Mouse (Mus musculus): Measurements from ENCODE around the gene Vps13a. TPM values are rescaled to one million over a fixed set of nuclear protein-coding genes. Genes with fewer than 3 reads are reported as not detected.
"Not testable (repeated sequence)": the region's sequence is repeated elsewhere in the genome, so short reads cannot be mapped to it uniquely, and the experiment has no call there.

Vps13a gene
- polyA plus RNA-seq (2016; fragmentation: Nextera tagmentation; extraction: Ambion mirVana): 7.6 and 7.8 TPM in 2 replicates

DNA sequence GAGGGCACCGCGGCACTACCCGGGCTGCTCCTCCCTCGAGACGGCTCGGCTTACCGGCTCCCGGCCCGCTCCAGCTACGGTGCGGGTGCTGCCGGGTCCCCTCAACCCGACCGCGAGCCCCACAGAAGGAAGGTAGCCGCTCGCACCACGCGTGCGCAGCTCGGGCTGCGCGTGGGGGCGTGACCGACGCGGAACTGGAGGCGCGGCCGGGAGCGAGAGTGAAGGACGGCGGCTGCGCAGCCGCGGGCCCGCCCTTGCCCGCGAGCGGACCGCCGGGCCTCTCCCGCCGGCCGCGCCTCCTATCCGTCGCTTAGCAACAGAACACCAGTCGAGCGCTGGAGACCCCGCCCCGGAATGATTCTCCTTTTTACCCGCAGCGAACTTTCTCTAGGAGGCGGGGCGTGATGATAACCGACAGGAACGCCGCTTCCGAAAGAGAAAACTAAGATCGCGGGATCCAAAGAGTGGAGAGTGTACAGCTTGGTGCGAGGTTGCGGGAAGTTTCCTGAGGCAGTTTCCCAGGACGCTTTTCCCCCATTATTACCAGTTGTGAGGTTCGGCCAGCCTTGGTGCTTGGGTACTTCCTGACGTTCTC, at the start of gene Vps13a:
Vps13a (minus strand) TSS at position 144 of the 595 bp plus-strand sequence.
- Histone ChIP-seq H3K27ac (replicated peaks) (peak within 1 kb of the TSS; percentile 81), H3K4me3 (peak within 1 kb of the TSS; percentile 82), H3K9me3 (no peaks in the 10 kb centered on the region), H3K4me1 (peaks cover 13% of the 10 kb centered on the region; the same call in 1 of the 2 replicates), H3K36me3 (replicated peaks) (no peaks in the 10 kb centered on the region), H3K27me3 (replicated peaks; ENCODE audit: low read depth, poor library complexity, severe bottlenecking) (peaks cover 24% of the 10 kb centered on the region)
- WGBS: under 1% methylated on average over 67 of the region's 67 CpGs
- DNase-seq (ENCODE audit: low spot score): peak; percentile 94

GRCm38 (mm10) chr19:16827657-16828056, 46.9 kb upstream of the Vps13a start:
- Histone ChIP-seq H3K4me3 (no peak overlapping the region), H3K27me3 (replicated peaks; ENCODE audit: low read depth, poor library complexity, severe bottlenecking) (no peaks in the 10 kb centered on the region), H3K27ac (replicated peaks) (no peak overlapping the region), H3K36me3 (replicated peaks) (no peaks in the 10 kb centered on the region), H3K9me3 (no peaks in the 10 kb centered on the region), H3K4me1 (no peaks in the 10 kb centered on the region)
- 80% methylated on average over 5 of the region's 5 CpGs for WGBS
- no peak for DNase-seq (ENCODE audit: low spot score)

DNA sequence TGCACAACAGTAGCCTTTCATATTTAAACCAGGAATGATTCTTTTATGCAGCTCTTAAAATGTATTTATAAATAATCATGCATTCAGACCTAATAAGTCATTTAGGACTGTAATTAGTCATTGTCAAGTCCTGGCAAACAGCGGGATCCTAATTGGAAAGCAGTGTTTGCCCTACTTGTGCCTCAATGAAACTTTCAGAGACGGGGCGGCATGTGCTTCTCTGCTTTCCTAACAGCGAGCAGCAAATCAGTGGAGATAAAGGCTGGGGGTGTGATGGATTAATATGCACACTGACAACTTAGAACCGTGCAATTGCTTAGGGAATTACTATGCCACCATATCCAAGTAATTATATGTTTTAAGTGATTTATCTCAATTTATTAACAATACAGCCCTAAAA, 44.5 kb upstream of the Vps13a start:
- H3K4me3 ChIP-seq: no peak overlapping the region
- no peaks in the 10 kb centered on the region for H3K27me3 ChIP-seq (replicated peaks; ENCODE audit: low read depth, poor library complexity, severe bottlenecking)
- 68% methylated on average over 5 of the region's 5 CpGs for WGBS
- H3K9me3 ChIP-seq: no peaks in the 10 kb centered on the region
- no peak overlapping the region for H3K27ac ChIP-seq (replicated peaks)
- no peak for DNase-seq (ENCODE audit: low spot score)
- no peaks in the 10 kb centered on the region for H3K4me1 ChIP-seq
- H3K36me3 ChIP-seq (replicated peaks): no peaks in the 10 kb centered on the region

GRCm38 (mm10) chr19:16814848-16815247, 34.1 kb upstream of the Vps13a start:
- no peaks in the 10 kb centered on the region for H3K36me3 ChIP-seq (replicated peaks)
- no peak for DNase-seq (ENCODE audit: low spot score)
- no peak overlapping the region for H3K4me3 ChIP-seq
- H3K27ac ChIP-seq (replicated peaks): no peak overlapping the region
- 69% methylated on average over 5 of the region's 5 CpGs for WGBS
- no peaks in the 10 kb centered on the region for H3K4me1 ChIP-seq
- H3K27me3 ChIP-seq (replicated peaks; ENCODE audit: low read depth, poor library complexity, severe bottlenecking): no peaks in the 10 kb centered on the region
- no peaks in the 10 kb centered on the region for H3K9me3 ChIP-seq

- H3K27me3 ChIP-seq (replicated peaks; ENCODE audit: low read depth, poor library complexity, severe bottlenecking): no peaks in the 10 kb centered on the region
- H3K36me3 ChIP-seq (replicated peaks): no peaks in the 10 kb centered on the region
- H3K4me1 ChIP-seq: no peaks in the 10 kb centered on the region
- DNase-seq (ENCODE audit: low spot score): no peak
- H3K27ac ChIP-seq (replicated peaks): no peak overlapping the region
- WGBS: 81% methylated on average over 7 of the region's 7 CpGs
- H3K4me3 ChIP-seq: no peak overlapping the region
- no peaks in the 10 kb centered on the region for H3K9me3 ChIP-seq
Measured at GRCm38 (mm10) chr19:16813306-16813705, 32.6 kb upstream of the Vps13a start.

GRCm38 (mm10) chr19:16812072-16812608, 31.4 kb upstream of the Vps13a start:
- DNase-seq (ENCODE audit: low spot score): no peak
- Histone ChIP-seq H3K9me3 (no peaks in the 10 kb centered on the region), H3K36me3 (replicated peaks) (no peaks in the 10 kb centered on the region), H3K4me3 (no peak overlapping the region), H3K27me3 (replicated peaks; ENCODE audit: low read depth, poor library complexity, severe bottlenecking) (no peaks in the 10 kb centered on the region), H3K4me1 (no peaks in the 10 kb centered on the region), H3K27ac (replicated peaks) (no peak overlapping the region)
- WGBS: 92% methylated on average over 8 of the region's 8 CpGs

DNA sequence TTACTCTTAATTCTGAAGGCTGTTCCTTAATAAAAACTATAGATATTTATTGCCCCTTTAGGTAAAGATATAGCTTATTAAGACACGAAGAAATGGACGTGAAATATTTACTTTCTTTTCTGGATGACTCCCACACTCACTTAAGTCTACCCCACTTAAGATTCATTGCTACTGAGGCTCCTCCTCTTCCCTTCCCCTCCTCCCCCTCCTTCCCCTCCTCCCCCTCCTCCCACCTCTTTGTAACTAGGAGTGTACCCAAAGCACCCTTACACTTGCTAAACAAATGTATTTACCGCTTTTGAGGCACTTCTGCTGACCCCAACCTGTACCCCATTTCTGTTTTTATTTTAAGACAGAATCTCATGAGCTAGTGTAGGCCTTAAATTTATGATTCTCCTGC, 24.4 kb upstream of the Vps13a start:
- H3K27me3 ChIP-seq (replicated peaks; ENCODE audit: low read depth, poor library complexity, severe bottlenecking): no peaks in the 10 kb centered on the region
- WGBS: 48% methylated on average over 3 of the region's 3 CpGs
- no peak overlapping the region for H3K4me3 ChIP-seq
- no peaks in the 10 kb centered on the region for H3K9me3 ChIP-seq
- H3K4me1 ChIP-seq: 0 out of 2 replicates have a peak, but pooled peaks cover 5% of the 10 kb centered on the region
- H3K36me3 ChIP-seq (replicated peaks): no peaks in the 10 kb centered on the region
- H3K27ac ChIP-seq (replicated peaks): no peak overlapping the region
- no peak for DNase-seq (ENCODE audit: low spot score)

DNA sequence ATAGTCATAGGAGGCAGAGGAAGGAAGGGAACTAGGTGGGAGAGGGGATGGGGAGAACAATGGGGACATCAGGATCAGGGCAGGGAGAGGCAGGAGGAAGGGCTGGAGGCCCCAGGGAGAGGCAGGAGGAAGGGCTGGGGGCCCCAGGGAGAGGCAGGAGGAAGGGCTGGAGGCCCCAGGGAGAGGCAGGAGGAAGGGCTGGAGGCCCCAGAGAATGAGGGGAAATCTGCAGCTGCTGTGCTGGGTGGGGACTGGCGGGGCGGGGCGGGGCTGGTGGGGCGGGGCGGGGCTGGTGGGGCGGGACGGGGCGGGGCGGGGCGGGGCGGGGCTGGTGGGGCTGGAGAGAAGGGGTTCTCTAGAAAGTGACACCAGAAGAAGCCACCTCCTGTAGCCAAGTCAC, 23.8 kb upstream of the Vps13a start:
- no peak for DNase-seq (ENCODE audit: low spot score)
- Histone ChIP-seq H3K27ac (replicated peaks) (no peak overlapping the region), H3K4me3 (no peak overlapping the region), H3K27me3 (replicated peaks; ENCODE audit: low read depth, poor library complexity, severe bottlenecking) (no peaks in the 10 kb centered on the region), H3K4me1 (0 out of 2 replicates have a peak, but pooled peaks cover 5% of the 10 kb centered on the region), H3K9me3 (no peaks in the 10 kb centered on the region), H3K36me3 (replicated peaks) (no peaks in the 10 kb centered on the region)
- 43% methylated on average over 8 of the region's 11 CpGs for WGBS

- Histone ChIP-seq H3K9me3 (no peaks in the 10 kb centered on the region), H3K27ac (replicated peaks) (no peak overlapping the region), H3K4me1 (0 out of 2 replicates have a peak, but pooled peaks cover 5% of the 10 kb centered on the region), H3K27me3 (replicated peaks; ENCODE audit: low read depth, poor library complexity, severe bottlenecking) (no peaks in the 10 kb centered on the region), H3K36me3 (replicated peaks) (no peaks in the 10 kb centered on the region), H3K4me3 (no peak overlapping the region)
- WGBS: 5% methylated on average over 3 of the region's 3 CpGs
- DNase-seq (ENCODE audit: low spot score): peak; percentile 30
Measured at GRCm38 (mm10) chr19:16802707-16803106, 22.0 kb upstream of the Vps13a start.

GRCm38 (mm10) chr19:16802123-16802522, 21.4 kb upstream of the Vps13a start:
- no peak for DNase-seq (ENCODE audit: low spot score)
- Histone ChIP-seq H3K27ac (replicated peaks) (no peak overlapping the region), H3K36me3 (replicated peaks) (no peaks in the 10 kb centered on the region), H3K27me3 (replicated peaks; ENCODE audit: low read depth, poor library complexity, severe bottlenecking) (no peaks in the 10 kb centered on the region), H3K4me1 (0 out of 2 replicates have a peak, but pooled peaks cover 5% of the 10 kb centered on the region), H3K9me3 (no peaks in the 10 kb centered on the region), H3K4me3 (no peak overlapping the region)
- WGBS: 83% methylated on average over 3 of the region's 3 CpGs

- Histone ChIP-seq H3K9me3 (peaks cover 5% of the 10 kb centered on the region; the same call in 1 of the 2 replicates), H3K27me3 (replicated peaks; ENCODE audit: low read depth, poor library complexity, severe bottlenecking) (no peaks in the 10 kb centered on the region), H3K4me1 (no peaks in the 10 kb centered on the region), H3K36me3 (replicated peaks) (no peaks in the 10 kb centered on the region), H3K4me3 (no peak overlapping the region), H3K27ac (replicated peaks) (no peak overlapping the region)
- 76% methylated on average over 4 of the region's 4 CpGs for WGBS
- DNase-seq (ENCODE audit: low spot score): no peak
Measured at GRCm38 (mm10) chr19:16797923-16798322, 17.2 kb upstream of the Vps13a start.

DNA sequence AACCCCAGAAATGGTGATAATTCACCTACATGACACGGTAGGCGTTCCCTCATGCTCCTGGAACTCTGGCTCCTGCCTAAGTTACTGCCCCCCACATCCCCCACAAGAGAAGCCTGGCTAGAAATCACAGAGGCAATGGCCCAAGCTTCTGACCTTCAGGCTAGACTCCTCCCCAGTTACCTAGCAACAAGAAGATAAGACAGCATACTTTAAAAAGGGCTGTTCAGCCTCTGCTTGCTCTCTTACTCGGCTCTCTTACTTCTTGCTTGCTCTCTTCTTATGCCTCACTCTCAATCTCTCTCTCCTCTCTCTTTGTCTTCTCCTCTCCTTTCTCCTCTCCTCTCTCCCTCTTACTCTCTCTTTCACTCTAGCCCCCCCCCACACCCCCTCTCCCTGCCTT, 13.8 kb upstream of the Vps13a start:
- not testable (repeated sequence) for H3K36me3 ChIP-seq (replicated peaks); H3K4me3 ChIP-seq; H3K27ac ChIP-seq (replicated peaks); H3K27me3 ChIP-seq (replicated peaks; ENCODE audit: low read depth, poor library complexity, severe bottlenecking); H3K4me1 ChIP-seq; H3K9me3 ChIP-seq; DNase-seq (ENCODE audit: low spot score)
- 87% methylated on average over 3 of the region's 3 CpGs for WGBS

- no peak for DNase-seq (ENCODE audit: low spot score)
- Histone ChIP-seq H3K27ac (replicated peaks) (no peak overlapping the region), H3K4me1 (no peaks in the 10 kb centered on the region), H3K9me3 (peaks cover 5% of the 10 kb centered on the region; the same call in 1 of the 2 replicates), H3K27me3 (replicated peaks; ENCODE audit: low read depth, poor library complexity, severe bottlenecking) (no peaks in the 10 kb centered on the region), H3K36me3 (replicated peaks) (no peaks in the 10 kb centered on the region), H3K4me3 (no peak overlapping the region)
- WGBS: 79% methylated on average over 4 of the region's 4 CpGs
Measured at GRCm38 (mm10) chr19:16789930-16790329, 9.2 kb upstream of the Vps13a start.

Data from embryonic facial prominence, embryonic 10.5 days (tissue).